Comparison of ENCODE assay signal across 14 mouse cellular contexts in the genomic region with DNA sequence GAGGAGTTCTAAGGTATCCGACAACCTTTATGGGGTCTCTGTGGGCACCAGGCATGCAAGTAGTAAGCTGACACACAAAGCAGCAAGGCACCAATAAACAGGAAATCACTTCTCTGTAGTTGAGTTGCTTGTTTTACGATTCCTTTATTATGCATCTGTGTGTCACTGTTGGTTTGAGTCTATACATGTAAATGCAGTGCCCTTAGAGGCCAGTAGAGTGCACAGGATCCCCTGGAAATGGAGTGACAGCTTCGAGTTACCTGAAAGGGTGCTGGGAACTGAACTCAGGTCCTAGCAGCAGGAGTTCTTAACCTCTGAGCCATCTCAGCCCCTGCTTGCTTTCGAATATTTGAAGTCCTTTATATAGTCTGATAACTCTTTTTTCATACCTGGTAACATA.
"Had no signal": no experiment of that assay in that cellular context is flagged by ENCODE, and none has a peak within 500 bp of the region (broad histone marks: within the 10 kb centered on the region; RNA-seq: fewer than 3 reads in every experiment).

No protein-coding gene starts in this region.

- DNase-seq: lung, adult 2 months; lung, postnatal 10 days; lung, postnatal 4 days; right cerebral cortex, postnatal 14 days; thymus, adult 2 months; thymus, postnatal 25 days; thymus, postnatal 4 days had no signal

- H3K27ac ChIP-seq: lung, embryonic 15.5 days; midbrain, embryonic 13.5 days; midbrain, embryonic 15.5 days; neural tube, embryonic 12.5 days; stomach, embryonic 15.5 days; stomach, postnatal 0 days had no signal

- H3K4me3 ChIP-seq: lung, embryonic 15.5 days; midbrain, embryonic 13.5 days; midbrain, embryonic 15.5 days; neural tube, embryonic 12.5 days; stomach, embryonic 15.5 days had no signal

- ATAC-seq: midbrain, embryonic 13.5 days; midbrain, embryonic 15.5 days had no signal

- H3K27me3 ChIP-seq: lung, embryonic 15.5 days; midbrain, embryonic 13.5 days; midbrain, embryonic 15.5 days; neural tube, embryonic 12.5 days; stomach, embryonic 15.5 days had no signal

- H3K4me2 ChIP-seq: lung, embryonic 15.5 days; midbrain, embryonic 11.5 days; midbrain, embryonic 13.5 days; midbrain, embryonic 15.5 days; neural tube, embryonic 12.5 days; stomach, embryonic 15.5 days had no signal

- H3K36me3 ChIP-seq: lung, embryonic 15.5 days; midbrain, embryonic 13.5 days; midbrain, embryonic 15.5 days; stomach, embryonic 15.5 days had no signal

- H3K4me1 ChIP-seq: lung, embryonic 15.5 days; midbrain, embryonic 13.5 days; midbrain, embryonic 15.5 days; stomach, embryonic 15.5 days had no signal

- H3K9me3 ChIP-seq: lung, embryonic 15.5 days; midbrain, embryonic 13.5 days; midbrain, embryonic 15.5 days; neural tube, embryonic 12.5 days; stomach, embryonic 15.5 days had no signal

- H3K9ac ChIP-seq: lung, embryonic 15.5 days; midbrain, embryonic 13.5 days; midbrain, embryonic 15.5 days; neural tube, embryonic 12.5 days; stomach, embryonic 15.5 days had no signal
